Mouse (Mus musculus): Measurements from ENCODE around the gene Mta2.
"Not testable (repeated sequence)": the region's sequence is repeated elsewhere in the genome, so short reads cannot be mapped to it uniquely, and the experiment has no call there.

The Mta2 gene

GRCm38 (mm10) chr19:8965771-8966170 lies 24.1 kb downstream of the Mta2 start:
- intact Hi-C loops (cut with DNase I): no loop called here

- intact Hi-C loops (cut with DNase I): no loop called here
Observed at GRCm38 (mm10) chr19:8966198-8966589, 24.5 kb downstream of the Mta2 start.

- intact Hi-C loops (cut with DNase I): no loop called here
Observed at GRCm38 (mm10) chr19:8966590-8967372, 25.1 kb downstream of the Mta2 start, which contains the start of gene Eef1g. Eef1g (plus strand) TSS chr19:8967041.

- intact Hi-C loops (cut with DNase I): no loop called here
Observed at GRCm38 (mm10) chr19:8967373-8967743, 25.7 kb downstream of the Mta2 start.

- intact Hi-C loops (cut with DNase I): no loop called here
Observed at GRCm38 (mm10) chr19:8967893-8968292, 26.2 kb downstream of the Mta2 start.

- intact Hi-C loops (cut with DNase I): not testable (repeated sequence)
Observed at GRCm38 (mm10) chr19:8972491-8972890, 30.8 kb downstream of the Mta2 start.

- intact Hi-C loops (cut with DNase I): no loop called here
Observed at GRCm38 (mm10) chr19:8974638-8975037, 33.0 kb downstream of the Mta2 start.

GRCm38 (mm10) chr19:8975491-8975890 lies 33.8 kb downstream of the Mta2 start:
- intact Hi-C loops (cut with DNase I): no loop called here

GRCm38 (mm10) chr19:8976535-8976934 lies 34.9 kb downstream of the Mta2 start:
- intact Hi-C loops (cut with DNase I): no loop called here

- intact Hi-C loops (cut with DNase I): no loop called here
Observed at GRCm38 (mm10) chr19:8980771-8981170, 39.1 kb downstream of the Mta2 start.

GRCm38 (mm10) chr19:8981450-8982168 lies 39.9 kb downstream of the Mta2 start:
- intact Hi-C loops (cut with DNase I): no loop called here

GRCm38 (mm10) chr19:8982303-8983149 lies 40.9 kb downstream of the Mta2 start:
- intact Hi-C loops (cut with DNase I): no loop called here

- intact Hi-C loops (cut with DNase I): no loop called here
Observed at GRCm38 (mm10) chr19:8983150-8983650, 41.5 kb downstream of the Mta2 start.

- intact Hi-C loops (cut with DNase I): no loop called here
Observed at GRCm38 (mm10) chr19:8984255-8984868, 42.7 kb downstream of the Mta2 start.

GRCm38 (mm10) chr19:8985891-8986290 lies 44.2 kb downstream of the Mta2 start:
- intact Hi-C loops (cut with DNase I): no loop called here

- intact Hi-C loops (cut with DNase I): no loop called here
Observed at GRCm38 (mm10) chr19:8987816-8988215, 46.1 kb downstream of the Mta2 start.

- intact Hi-C loops (cut with DNase I): no loop called here
Observed at GRCm38 (mm10) chr19:8988346-8989065, 46.8 kb downstream of the Mta2 start.

GRCm38 (mm10) chr19:8989066-8989566 lies 47.4 kb downstream of the Mta2 start, which contains the start of gene Ahnak:
Ahnak (plus strand) TSS chr19:8989284.
- intact Hi-C loops (cut with DNase I): no loop called here

GRCm38 (mm10) chr19:8989567-8990431 lies 48.1 kb downstream of the Mta2 start:
- intact Hi-C loops (cut with DNase I): no loop called here
